Mouse (Mus musculus): Measurements from ENCODE around the gene Dlst.
A peak's percentile ranks its signal among the peaks of the same experiment; 100 is the strongest.

The Dlst gene

DNA sequence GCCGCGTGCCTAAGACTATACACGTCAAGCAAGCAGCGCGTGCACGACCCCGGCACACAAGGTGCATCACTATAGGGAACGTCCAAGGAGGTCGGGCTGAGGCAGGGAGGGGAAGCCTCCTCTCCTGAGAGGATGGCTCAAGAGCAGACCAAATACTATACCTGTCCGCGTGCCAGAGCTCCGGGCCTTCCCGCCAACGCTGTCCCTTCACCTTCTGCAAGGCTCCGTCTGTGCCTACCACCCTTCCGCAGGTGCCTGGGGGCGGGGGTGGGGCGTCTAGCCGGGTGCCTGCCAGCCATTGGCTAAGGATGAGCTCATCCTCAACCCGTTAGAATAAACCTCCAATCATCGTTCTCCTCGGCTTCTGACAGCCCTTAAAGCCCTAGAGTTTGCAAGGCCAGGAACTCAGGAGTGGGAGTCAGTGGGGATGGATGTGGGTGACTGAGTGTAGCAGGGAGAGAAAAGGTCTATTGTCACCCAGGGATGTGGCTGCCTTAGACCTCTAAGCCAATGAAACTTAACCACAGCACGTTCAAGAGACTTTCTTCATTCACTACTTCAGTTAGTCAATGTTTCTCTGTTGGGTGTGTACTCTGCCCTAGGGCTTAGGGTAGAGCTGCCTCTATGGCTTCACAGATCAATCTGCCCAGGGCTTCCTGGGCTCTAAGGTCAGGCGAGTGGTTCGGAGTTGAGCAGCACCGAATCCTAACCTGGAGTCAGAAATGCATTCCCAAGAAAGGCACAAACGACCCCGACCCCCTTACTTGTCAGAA, 40.6 kb downstream of the Dlst start, which contains the start of gene Rps6kl1:
Rps6kl1 (minus strand) TSS at position 263 of the 773 bp plus-strand sequence.
- DNase-seq (ENCODE audit: low spot score) = no peak

DNA sequence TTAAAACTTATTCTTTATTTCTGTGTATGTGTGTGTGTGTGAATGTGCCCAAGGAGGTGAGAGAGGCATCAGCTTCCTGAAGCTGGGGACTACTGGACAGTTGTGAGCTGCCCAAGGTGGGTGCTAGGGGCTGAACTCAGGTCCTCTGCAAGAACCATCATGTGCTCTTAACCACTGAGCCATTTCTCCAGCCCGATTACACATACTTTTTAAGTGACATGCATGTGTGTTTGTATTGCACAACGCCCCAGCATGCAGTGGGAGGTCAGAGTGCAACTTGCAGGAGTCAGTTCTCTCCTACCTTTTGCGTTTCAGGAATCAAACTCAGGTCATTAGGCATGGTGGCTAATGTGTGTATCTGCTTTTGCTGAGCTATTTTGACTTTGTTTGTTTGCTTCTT, 42.4 kb downstream of the Dlst start:
- DNase-seq (ENCODE audit: low spot score) = no peak

- no peak for DNase-seq (ENCODE audit: low spot score)
These were observed 45.7 kb downstream of the Dlst start for GRCm38 (mm10) chr12:85156324-85156723.

DNA sequence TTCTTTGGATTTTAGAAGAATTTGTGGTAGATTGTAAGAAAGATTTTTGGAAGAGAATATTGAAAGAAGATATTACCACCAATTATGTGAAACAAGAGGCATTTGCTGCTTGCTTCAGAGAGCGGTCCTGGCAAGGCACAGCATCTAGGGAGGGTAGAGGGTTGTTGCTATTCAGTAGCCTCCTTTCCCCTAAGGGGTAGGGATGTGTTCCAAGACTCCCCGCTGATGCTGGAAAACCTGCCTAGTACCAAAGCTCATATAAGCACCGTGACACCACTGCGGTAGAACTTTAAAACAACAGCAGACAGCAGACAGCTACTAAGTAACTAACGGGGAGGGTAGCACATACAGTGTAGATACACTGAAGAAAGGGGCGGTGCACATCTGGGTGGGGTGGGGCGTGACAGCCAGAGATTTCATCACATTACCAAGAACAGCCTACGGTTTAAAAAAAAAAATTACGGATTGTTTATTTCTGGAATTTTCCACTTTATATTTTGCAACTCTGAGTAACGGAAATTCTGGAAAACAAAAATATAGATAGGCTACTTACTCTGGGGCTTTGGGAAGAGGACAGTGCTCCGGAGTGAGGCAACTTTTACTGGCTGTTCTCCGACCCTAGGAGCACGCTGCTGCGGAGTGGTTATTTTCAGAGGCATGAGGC, 47.3 kb downstream of the Dlst start:
- no peak for DNase-seq (ENCODE audit: low spot score)

DNA sequence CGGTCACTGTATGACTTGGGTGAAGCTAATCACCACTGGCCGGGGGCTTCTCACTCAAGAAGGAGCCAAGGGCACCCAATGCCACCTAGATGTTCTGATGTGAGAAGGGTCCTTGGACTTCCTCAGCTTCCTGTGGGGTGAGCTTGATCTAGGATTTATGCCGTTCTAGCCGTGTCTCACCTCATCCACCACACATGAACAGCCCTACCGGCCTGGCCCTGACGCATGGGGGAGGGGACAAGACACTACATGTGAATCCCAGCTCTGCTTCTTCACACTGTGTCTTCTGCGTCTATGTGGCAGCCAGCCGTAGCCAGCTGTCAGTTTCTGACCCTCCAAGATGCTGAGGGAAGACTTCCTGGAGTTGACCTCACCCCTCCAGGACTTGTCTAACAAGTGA, 48.2 kb downstream of the Dlst start:
- no peak for DNase-seq (ENCODE audit: low spot score)

- no peak for DNase-seq (ENCODE audit: low spot score)
These were observed 49.0 kb downstream of the Dlst start for GRCm38 (mm10) chr12:85159592-85159991.

- DNase-seq (ENCODE audit: low spot score) = no peak
These were observed 54.4 kb downstream of the Dlst start for GRCm38 (mm10) chr12:85164996-85165395.

GRCm38 (mm10) chr12:85166631-85167030, 56.0 kb downstream of the Dlst start:
- no peak for DNase-seq (ENCODE audit: low spot score)

DNA sequence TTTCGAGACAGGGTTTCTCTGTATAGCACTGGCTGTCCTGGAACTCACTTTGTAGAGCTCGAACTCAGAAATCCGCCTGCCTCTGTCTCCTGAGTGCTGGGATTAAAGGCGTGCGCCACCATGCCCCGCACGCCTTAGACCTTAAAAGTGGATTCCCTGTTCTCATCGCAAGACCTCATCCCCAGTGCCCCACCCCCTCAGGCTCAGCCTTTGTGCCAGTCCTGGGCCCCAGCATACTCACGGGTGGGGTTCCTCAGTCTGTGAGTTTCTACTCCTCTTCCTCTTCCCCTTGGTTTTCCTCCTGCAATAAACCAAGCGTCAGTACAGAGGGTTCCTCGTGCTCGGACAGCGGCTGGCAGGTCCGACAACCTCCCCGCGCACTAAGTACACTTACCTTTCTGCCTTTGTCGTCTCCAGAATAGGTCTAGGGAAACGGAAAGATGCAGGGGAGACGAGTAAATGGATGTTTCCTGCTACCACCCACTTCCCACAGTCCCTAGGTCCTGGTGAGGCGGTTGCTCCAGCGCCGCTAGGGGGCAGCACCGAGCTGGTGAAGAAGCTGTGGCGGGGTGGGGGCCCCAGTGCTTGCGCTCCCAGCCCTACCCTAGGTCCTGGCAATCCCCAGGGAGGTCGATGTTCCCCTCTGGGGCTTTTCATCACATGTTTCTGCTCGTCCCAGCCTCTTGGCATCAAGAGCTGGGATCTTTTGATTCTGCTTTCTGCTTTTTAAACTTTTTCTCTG, 58.7 kb downstream of the Dlst start:
- peak; percentile 62 for DNase-seq (ENCODE audit: low spot score)

DNA sequence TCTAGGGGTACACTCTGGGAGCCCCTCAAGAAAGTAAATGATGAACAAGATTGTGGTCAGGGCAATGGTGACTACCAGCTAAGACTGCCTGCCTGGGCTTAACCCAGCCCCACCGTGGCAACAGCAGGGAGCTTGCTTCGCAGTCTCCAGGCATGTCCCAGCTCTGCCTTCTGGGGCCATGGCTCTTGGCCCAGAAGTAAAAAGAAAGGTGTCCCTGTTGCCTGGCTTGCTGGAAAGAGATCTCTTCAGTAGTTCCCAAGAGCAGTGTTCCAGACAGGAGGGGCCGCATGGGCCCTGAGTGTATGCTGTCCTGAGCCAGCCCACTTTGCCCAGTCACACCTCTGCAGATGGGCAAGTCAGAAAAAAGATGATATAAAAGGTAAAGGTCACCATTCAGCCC, 59.2 kb downstream of the Dlst start:
- no peak for DNase-seq (ENCODE audit: low spot score)

- no peak for DNase-seq (ENCODE audit: low spot score)
These were observed 59.8 kb downstream of the Dlst start for GRCm38 (mm10) chr12:85170284-85170947.

- DNase-seq (ENCODE audit: low spot score) = no peak
These were observed 60.3 kb downstream of the Dlst start for GRCm38 (mm10) chr12:85170948-85171307.

DNA sequence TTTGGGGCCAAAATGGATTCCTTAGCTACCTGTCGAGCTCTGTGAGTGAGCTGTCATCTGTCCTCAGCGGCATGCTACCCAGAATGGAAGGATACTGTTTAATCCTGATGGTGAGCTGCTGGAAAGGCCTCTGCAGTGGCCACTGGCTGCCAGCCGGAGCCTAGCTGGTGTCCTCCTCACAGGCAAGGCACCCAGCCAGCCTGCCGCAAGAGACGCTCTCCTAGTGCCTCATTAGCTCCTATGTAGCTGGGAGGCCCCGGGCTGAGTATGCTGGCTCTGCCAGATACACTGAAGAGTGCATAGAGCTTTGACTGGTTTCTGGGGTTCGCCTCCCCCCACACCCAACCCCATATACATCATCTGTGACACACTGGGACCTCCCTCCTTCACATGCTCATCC, 63.4 kb downstream of the Dlst start:
- DNase-seq (ENCODE audit: low spot score) = no peak

GRCm38 (mm10) chr12:85175087-85175675, 64.5 kb downstream of the Dlst start:
- DNase-seq (ENCODE audit: low spot score) = no peak

- no peak for DNase-seq (ENCODE audit: low spot score)
These were observed 65.6 kb downstream of the Dlst start for GRCm38 (mm10) chr12:85175926-85176845.

- DNase-seq (ENCODE audit: low spot score) = no peak
These were observed 66.4 kb downstream of the Dlst start for GRCm38 (mm10) chr12:85176846-85177523.

- DNase-seq (ENCODE audit: low spot score) = no peak
These were observed 67.2 kb downstream of the Dlst start, which contains the start of gene Pgf for GRCm38 (mm10) chr12:85177740-85178239. Gene Pgf (minus strand): TSS chr12:85177790.

DNA sequence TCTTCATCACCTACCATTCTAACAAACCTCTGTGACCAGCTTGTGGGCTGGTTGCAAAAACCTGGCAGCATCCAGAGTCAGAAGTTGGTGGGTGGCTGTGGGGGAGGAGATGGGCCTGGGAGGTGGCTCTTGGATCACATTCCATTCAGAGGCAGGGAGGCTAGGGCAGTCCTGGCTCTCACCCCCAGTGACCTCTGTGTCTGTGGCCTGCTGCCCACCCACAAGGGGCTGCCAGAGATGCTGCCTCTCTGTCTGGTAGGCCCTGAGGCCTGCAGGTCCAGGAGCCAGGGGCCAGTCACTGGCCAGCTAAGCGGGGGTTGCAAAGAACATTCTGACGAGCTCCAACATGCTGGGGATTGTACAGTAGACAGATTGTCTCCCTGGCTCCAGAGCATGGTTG, 67.7 kb downstream of the Dlst start:
- DNase-seq (ENCODE audit: low spot score) = no peak

- DNase-seq (ENCODE audit: low spot score) = no peak
These were observed 71.1 kb downstream of the Dlst start for GRCm38 (mm10) chr12:85181475-85182344.

Data from urinary bladder, postnatal 10 days (tissue).